Mouse (Mus musculus) ovary, postnatal 10 days (tissue): ENCODE data around the gene E2f3.

Experiments used
- DNase-seq: peaks from one replicate; pipeline ENCODE4 v3.0.0; 2022; ENCODE audit warnings: low spot score

The E2f3 gene

DNA sequence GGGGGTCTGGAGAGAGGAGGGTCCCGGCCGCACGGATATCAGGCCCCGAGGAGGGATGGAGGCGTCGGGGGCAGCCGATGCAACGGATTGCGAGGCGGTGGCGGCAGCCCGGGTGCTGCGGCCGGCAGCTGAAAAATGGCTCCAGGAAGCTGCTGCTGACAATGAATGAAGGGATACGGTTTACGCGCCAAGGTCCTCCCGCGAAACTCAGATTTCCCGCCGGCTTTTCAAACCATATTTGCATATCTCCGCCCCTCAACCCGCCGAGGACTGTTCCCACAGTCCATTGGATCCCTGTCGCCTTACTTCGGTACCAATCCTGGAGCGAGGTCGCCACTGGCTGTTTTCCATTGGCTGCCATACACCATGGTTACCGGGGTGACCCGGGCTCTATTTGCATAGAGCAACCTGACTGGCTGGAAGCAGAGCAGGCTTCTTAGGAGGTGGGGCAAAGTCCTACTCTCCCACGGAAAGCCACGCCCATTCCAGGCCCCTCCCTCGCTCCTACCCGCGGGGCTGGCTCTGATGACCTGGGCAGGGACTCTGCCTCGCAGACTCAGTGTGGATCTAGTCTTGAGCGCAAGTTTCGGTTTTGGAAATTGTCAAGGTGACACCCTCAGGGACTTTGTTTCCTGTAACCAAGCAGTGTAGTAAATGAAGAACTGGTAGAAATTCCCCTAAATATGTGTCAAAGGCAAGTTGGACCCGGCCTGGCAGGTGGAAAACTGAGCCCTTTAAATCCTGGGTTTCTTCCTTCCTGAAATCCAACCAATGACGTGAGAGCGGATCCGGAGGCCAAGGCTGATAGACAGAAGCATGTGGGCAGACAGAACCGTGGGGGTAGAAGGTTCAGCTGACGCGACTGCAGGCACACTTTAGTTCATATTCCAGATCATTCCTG is at the start of gene E2f3:
Gene E2f3 (minus strand): TSS at position 209 of the 901 bp plus-strand sequence.
- DNase-seq, result peak; percentile 95

DNA sequence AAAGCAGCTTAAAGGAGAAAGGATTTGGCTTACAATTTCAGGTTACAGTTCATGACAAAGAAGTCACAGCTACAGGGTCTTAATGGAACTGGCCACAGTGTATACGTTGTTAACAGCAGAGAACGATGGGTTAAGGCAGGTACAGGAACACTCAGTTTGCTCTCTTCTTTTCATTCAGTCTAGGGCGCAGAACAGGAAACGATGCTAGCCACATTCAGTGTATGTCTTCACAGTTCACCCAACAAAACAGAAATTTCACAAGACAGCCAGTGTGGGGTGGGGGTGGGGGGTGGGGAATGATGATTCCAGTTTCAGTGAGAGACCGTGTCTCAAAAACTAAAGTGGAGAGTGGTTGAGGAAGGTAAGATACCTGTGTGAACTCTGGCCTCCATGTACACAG is 48.7 kb upstream of the E2f3 start:
- DNase-seq, result no peak

GRCm38 (mm10) chr13:30031684-30032335 is 45.9 kb upstream of the E2f3 start:
- DNase-seq, result no peak

DNA sequence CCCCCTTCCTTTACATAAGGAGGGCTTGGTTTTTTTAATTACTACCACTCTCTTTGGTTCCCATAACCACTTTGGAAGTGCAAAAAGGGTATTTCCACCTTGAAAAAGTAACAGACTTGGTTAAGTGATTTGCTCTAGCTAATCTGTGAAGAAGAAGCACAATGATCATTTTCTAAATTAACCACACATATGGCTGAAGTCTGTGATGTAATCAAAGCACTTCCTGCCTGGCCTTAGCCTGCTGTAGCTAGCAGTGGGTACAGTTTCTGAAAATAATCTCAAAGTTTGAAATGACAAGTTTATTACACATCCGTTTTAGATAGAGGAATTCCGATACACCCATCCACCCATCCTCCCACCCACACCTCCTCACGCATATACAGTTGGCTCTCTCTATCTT is 42.0 kb upstream of the E2f3 start:
- no peak for DNase-seq

- DNase-seq, result no peak
Measured at GRCm38 (mm10) chr13:30022487-30022886, 36.6 kb upstream of the E2f3 start.

- no peak for DNase-seq
Measured at GRCm38 (mm10) chr13:30018573-30018972, 32.7 kb upstream of the E2f3 start.

DNA sequence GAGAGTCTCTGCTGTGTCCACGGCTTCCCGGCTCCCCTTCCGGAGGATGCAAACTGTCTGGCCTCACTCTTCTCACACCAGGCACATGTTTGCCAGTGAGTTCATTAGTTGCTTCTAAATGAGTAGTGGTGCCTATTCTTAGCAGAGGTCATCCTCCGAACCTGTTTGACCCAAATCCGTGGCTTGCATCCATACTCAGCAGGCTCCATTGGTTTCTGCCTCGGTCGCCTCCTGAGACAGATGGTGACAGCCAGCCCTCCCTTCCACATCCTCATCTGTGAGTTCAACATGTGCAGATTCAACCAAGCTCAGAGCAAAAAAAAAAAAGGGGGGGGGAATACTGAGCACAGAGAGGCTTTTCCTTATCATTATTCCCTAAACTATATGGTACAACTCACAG is 31.7 kb upstream of the E2f3 start:
- no peak for DNase-seq

DNA sequence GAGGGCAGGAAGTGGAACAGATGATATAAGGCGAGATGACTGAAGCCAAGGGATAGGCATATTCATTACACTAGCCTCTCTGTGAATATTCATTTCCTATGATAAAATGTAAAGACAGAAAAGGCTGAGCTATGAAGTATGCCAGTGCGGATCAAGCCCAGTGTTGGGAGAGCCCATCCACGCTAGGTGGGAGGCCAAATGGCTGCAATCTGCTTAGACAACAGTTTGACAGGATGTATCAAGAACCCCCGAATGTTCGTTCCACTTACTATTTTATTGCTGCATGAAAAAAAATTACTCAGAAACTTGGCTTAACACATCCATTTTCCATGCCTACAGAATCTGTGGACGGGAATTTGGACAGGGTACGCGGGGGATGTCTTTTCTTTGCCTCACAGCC is 28.7 kb upstream of the E2f3 start:
- no peak for DNase-seq

DNA sequence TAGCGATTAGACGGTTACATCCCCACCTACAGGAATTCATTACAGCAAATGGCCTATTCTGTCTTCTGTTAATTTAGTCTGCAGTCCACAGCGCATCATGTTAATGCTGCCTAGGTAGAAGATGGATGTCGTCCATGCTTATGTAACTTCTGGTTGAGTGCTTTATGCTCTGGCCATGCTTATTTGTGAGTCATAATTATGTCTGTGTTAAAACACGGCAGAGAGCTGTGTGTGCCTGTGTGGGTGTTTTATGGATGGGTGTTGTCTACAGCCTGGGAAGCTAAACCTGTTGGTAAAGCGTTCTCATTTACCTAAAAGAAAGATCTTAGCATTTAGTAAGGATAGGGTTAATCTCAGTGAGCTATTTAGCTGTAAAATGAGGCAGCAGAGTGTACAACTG is 26.4 kb upstream of the E2f3 start:
- no peak for DNase-seq

- DNase-seq, result no peak
Measured at GRCm38 (mm10) chr13:30008738-30009137, 22.9 kb upstream of the E2f3 start.

- DNase-seq, result no peak
Measured at GRCm38 (mm10) chr13:30005422-30005821, 19.6 kb upstream of the E2f3 start.

DNA sequence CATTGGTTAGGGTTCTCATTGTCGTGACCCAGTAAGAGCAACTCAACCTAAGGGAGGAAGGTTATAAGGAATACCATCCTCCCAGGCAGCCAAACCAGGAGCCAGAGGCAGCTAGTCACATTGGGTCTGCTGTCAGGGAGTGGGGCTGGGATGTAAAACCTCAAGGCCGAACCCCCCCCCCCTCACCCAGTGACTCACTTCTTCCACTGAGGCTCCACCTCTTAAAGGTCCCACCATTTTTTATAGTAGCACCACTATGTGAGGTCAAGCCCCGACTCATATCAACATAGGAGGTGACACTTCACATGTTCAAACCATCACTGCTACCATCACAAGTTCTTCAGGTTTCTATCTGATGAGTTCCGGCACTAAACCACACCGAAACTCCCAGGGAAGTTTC is 19.0 kb upstream of the E2f3 start:
- no peak for DNase-seq

DNA sequence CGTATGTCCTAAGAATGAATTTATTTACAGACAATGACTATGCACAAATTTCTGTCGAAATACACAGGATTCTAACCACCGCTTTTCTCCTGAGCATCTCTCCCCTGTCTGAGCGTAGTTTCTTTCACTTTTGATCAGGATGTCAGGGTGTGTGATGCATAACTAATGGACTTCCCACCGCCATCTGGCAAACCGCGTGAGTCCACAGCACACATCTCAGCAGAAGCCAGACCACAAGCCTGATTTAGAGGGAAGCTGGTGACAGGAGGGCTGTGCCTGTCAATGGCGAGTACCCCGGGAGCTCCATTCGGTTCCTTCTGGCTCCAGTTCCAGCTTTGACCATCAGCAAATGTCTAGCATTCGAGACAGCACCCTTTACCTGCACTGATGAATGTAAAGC is 17.3 kb upstream of the E2f3 start:
- DNase-seq, result no peak

DNA sequence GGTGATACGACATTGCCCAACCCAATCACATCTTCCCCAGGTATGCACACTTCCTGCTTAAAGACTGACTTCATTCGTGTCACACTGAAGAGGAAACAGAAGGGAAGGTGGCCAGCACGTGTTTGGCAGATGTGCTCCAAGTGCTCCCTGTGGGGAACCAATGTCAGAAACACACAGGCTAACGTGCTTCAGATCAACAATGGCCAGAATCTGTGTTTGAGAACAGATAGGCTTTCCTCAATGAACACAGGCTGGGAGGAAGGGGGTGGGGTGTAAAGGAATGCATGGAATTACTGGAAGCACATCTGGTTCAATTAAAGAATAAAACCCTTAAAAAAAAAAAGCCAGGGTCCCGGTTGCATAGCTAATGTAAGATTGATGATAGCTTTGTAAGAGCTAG is 15.2 kb upstream of the E2f3 start:
- DNase-seq, result no peak

GRCm38 (mm10) chr13:29987956-29988355 is 2.1 kb upstream of the E2f3 start:
- no peak for DNase-seq

GRCm38 (mm10) chr13:29986756-29987120 is 875 bp upstream of the E2f3 start:
- DNase-seq, result no peak

- no peak for DNase-seq
Measured at GRCm38 (mm10) chr13:29985101-29985854, 585 bp downstream of the E2f3 start.

- peak; percentile 45 for DNase-seq
Measured at GRCm38 (mm10) chr13:29984286-29985100, 1.4 kb downstream of the E2f3 start.

GRCm38 (mm10) chr13:29983523-29984191 is 2.2 kb downstream of the E2f3 start:
- peak; percentile 20 for DNase-seq

DNA sequence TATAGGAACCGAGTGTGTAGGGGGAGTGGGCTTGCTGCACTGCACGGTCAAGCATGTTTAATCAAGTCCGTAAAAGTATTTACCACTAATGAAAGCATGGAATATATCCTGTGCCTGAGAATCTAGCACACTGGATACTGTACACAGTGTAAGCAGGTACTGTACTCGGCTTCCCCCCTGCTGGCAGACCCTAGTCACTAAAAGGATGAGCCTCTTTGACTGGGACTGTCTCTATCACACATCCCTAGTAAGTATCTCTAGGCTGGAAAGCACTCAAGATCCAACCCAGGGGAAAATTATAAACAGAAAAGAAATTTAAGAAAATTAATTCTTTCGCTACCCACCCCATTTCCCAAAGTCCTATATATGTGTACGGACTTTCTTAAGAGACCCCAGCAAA is 2.8 kb downstream of the E2f3 start:
- DNase-seq, result no peak

- no peak for DNase-seq
Measured at GRCm38 (mm10) chr13:29982400-29982799, 3.5 kb downstream of the E2f3 start.
